In the genomic region with DNA sequence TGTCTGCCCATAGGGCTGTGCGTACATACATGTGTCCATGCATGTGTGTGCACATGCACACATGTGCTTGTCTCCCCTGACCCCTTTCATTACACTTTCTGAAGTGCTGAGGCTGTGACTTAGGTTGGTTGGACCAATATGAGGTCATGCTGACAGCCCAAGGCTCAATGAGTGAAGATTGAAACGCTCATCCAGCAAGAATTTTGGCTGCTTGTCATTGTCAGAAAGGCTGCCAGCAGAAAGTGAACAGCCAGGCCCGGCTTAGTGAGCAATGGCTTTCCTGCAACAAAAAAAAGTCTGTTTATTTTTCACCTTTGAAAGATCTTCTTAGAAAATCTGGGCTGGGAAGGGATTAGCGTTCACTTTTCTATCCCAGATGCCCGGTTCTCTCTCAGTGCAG, we compare ENCODE assay signal across 10 mouse cellular contexts.
DNase-seq lines count a peak whose midpoint lies in the region; ATAC-seq and TF ChIP-seq lines count a peak whose summit lies in the region.
"Had no signal": no experiment of that assay in that cellular context is flagged by ENCODE, and none has a peak within 500 bp of the region (broad histone marks: within the 10 kb centered on the region; RNA-seq: fewer than 3 reads in every experiment).

No protein-coding gene starts in this region.

- WGBS in forebrain, embryonic 11.5 days, result 70% methylated on average over 5 of the region's 5 CpGs
- whole genome bisulfite sequencing in thymus, adult 2 months, result 91% methylated on average over 5 of the region's 5 CpGs

- ATAC-seq in inflammation-experienced regulatory T-cells, adult 6 months, result no peak
- ATAC-seq in forebrain, embryonic 11.5 days (replicated peaks; ENCODE audit: low FRiP score), result no peak

- no peak for TF ChIP-seq POLR2A in thymus, adult 2 months (IDR thresholded peaks at IDR 0.05; ENCODE audit: control insufficient read depth, extremely low read depth, insufficient read depth, low read length, poor library complexity)

- peak; percentile 17 for DNase-seq in ovary, postnatal 14 days (ENCODE audit: low spot score)
- no peak for DNase-seq in ovary, adult 18-20 months (ENCODE audit: low spot score)
- peak; percentile 77 for DNase-seq in brain, adult 2 months (ENCODE audit: low read depth, low spot score)
- DNase-seq in gastrocnemius, postnatal 25 days, result peak; percentile 76
- peak; percentile 58 for DNase-seq in lung, postnatal 14 days
- DNase-seq in forebrain, embryonic 11.5 days (ENCODE audit: low spot score), result no peak
- DNase-seq in thymus, adult 2 months, result no peak

- no peaks in the 10 kb centered on the region for H3K9me3 ChIP-seq in forebrain, embryonic 11.5 days (ENCODE audit: control insufficient read depth, low read length)
- H3K9me3 ChIP-seq: embryonic facial prominence, embryonic 13.5 days had no signal

- H3K9ac ChIP-seq in forebrain, embryonic 11.5 days (ENCODE audit: low read length), result no peak overlapping the region
- H3K9ac ChIP-seq: embryonic facial prominence, embryonic 13.5 days had no signal

- no peaks in the 10 kb centered on the region for H3K27me3 ChIP-seq in forebrain, embryonic 11.5 days (ENCODE audit: control insufficient read depth, insufficient read depth, low read length)
- H3K27me3 ChIP-seq in thymus, adult 2 months (ENCODE audit: control insufficient read depth, insufficient read depth, low read length), result no peaks in the 10 kb centered on the region
- H3K27me3 ChIP-seq: embryonic facial prominence, embryonic 13.5 days had no signal

- H3K4me1 ChIP-seq in forebrain, embryonic 11.5 days (replicated peaks; ENCODE audit: control insufficient read depth, insufficient read depth, low read length), result no peaks in the 10 kb centered on the region
- H3K4me1 ChIP-seq in thymus, adult 2 months (replicated peaks; ENCODE audit: control insufficient read depth, insufficient read depth, low read length), result no peaks in the 10 kb centered on the region

- no peak overlapping the region for H3K4me2 ChIP-seq in forebrain, embryonic 11.5 days (ENCODE audit: low read depth, low read length, severe bottlenecking)
- H3K4me2 ChIP-seq: embryonic facial prominence, embryonic 13.5 days had no signal

- H3K27ac ChIP-seq in forebrain, embryonic 11.5 days (ENCODE audit: low read depth, low read length), result no peak overlapping the region
- no peak overlapping the region for H3K27ac ChIP-seq in thymus, adult 2 months (ENCODE audit: control insufficient read depth, insufficient read depth, low read length)
- H3K27ac ChIP-seq: embryonic facial prominence, embryonic 13.5 days; kidney, postnatal 0 days had no signal

- no peak for TF ChIP-seq CTCF in thymus, adult 2 months (IDR thresholded peaks at IDR 0.05; ENCODE audit: borderline replicate concordance, control insufficient read depth, extremely low read depth, insufficient read depth, low read length, poor library complexity)

- H3K36me3 ChIP-seq in forebrain, embryonic 11.5 days (ENCODE audit: control insufficient read depth, insufficient read depth, low read length), result no peaks in the 10 kb centered on the region
- no peaks in the 10 kb centered on the region for H3K36me3 ChIP-seq in thymus, adult 2 months (ENCODE audit: control insufficient read depth, insufficient read depth, low read length)
- H3K36me3 ChIP-seq: embryonic facial prominence, embryonic 13.5 days had no signal

- H3K4me3 ChIP-seq in forebrain, embryonic 11.5 days (ENCODE audit: low read depth, low read length), result no peak overlapping the region
- no peak overlapping the region for H3K4me3 ChIP-seq in thymus, adult 2 months (ENCODE audit: control insufficient read depth, insufficient read depth, low read length)
- H3K4me3 ChIP-seq: embryonic facial prominence, embryonic 13.5 days had no signal

Comparison
In these comparisons a context has a peak if more than half of its experiments do, and no peak if none do; other contexts are left out.
1. DNase-seq: peak in ovary, postnatal 14 days (single experiment), brain, adult 2 months (single experiment), gastrocnemius, postnatal 25 days (single experiment) and lung, postnatal 14 days (single experiment); none in ovary, adult 18-20 months (single experiment), forebrain, embryonic 11.5 days (single experiment) and thymus, adult 2 months (single experiment).